Mouse (Mus musculus): ENCODE measurements at regions not wholly inside any gene's neighbourhood (a gene's known extent, or its start where the extent isn't known, plus 50 kb on each side); places are given as distances from the start of the nearest gene placed in this dataset.

- no peak for DNase-seq (ENCODE audit: extremely low read depth, insufficient read length, low spot score)
Observed at GRCm38 (mm10) chr8:92212786-92213535, 144.5 kb upstream of the Irx5 start.

- DNase-seq (ENCODE audit: extremely low read depth, insufficient read length, low spot score): no peak
Observed at GRCm38 (mm10) chr8:92209081-92209480, 148.3 kb upstream of the Irx5 start.

- DNase-seq (ENCODE audit: extremely low read depth, insufficient read length, low spot score): no peak
Observed at GRCm38 (mm10) chr8:92195635-92196034, 161.8 kb upstream of the Irx5 start.

GRCm38 (mm10) chr8:92194065-92194464 is 163.4 kb upstream of the Irx5 start:
- no peak for DNase-seq (ENCODE audit: extremely low read depth, insufficient read length, low spot score)

- DNase-seq (ENCODE audit: extremely low read depth, insufficient read length, low spot score): no peak
Observed at GRCm38 (mm10) chr8:92190261-92191025, 167.0 kb upstream of the Irx5 start.

GRCm38 (mm10) chr8:92183331-92183730 is 174.1 kb upstream of the Irx5 start:
- DNase-seq (ENCODE audit: extremely low read depth, insufficient read length, low spot score): no peak

- no peak for DNase-seq (ENCODE audit: extremely low read depth, insufficient read length, low spot score)
Observed at GRCm38 (mm10) chr8:92180651-92181050, 176.8 kb upstream of the Irx5 start.

- DNase-seq (ENCODE audit: extremely low read depth, insufficient read length, low spot score): no peak
Observed at GRCm38 (mm10) chr8:92179327-92179726, 178.1 kb upstream of the Irx5 start.

DNA sequence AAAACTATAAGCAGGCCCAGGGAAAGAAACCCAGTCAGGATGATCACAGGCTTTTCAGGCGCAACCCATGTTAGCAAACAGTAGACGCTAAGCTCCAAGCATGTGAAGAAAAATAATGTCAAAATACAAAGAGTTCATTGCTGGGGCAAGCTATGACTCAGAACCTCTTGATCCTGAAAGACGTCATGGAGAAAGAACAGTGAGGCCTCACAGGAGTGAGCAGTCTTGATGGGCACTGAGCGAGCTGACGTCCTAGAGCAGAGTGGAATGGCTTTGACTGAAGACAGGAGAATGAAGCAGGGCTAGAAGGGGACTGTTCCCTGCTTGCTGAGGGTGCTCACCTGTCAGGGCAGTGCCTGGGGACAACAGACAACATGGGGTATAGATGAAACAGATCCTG is 181.3 kb upstream of the Irx5 start:
- no peak for DNase-seq (ENCODE audit: extremely low read depth, insufficient read length, low spot score)

- peak; percentile 30 for DNase-seq (ENCODE audit: extremely low read depth, insufficient read length, low spot score)
Observed at GRCm38 (mm10) chr8:92174106-92174505, 183.3 kb upstream of the Irx5 start.

DNA sequence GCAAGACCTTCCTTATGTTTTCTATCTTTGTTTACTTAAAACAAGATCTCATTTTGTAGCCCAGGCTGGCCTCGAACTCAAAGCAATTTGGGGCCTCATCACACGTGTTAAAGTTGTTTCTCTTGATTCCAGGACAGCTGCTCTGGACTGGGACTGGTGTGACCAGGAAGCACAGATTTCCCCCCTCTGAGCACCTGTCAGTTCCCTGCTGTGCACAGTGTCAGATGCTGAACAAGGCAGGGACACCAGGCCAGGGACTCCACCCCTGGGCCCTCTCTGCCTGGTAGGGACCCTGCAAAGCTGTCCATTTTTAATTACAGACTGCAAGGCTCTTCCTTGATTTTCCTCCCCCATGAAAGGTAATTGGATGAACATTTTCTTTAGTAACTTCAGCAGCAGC is 185.8 kb upstream of the Irx5 start:
- no peak for DNase-seq (ENCODE audit: extremely low read depth, insufficient read length, low spot score)

GRCm38 (mm10) chr8:92167340-92167783 is 190.1 kb upstream of the Irx5 start:
- no peak for DNase-seq (ENCODE audit: extremely low read depth, insufficient read length, low spot score)

DNA sequence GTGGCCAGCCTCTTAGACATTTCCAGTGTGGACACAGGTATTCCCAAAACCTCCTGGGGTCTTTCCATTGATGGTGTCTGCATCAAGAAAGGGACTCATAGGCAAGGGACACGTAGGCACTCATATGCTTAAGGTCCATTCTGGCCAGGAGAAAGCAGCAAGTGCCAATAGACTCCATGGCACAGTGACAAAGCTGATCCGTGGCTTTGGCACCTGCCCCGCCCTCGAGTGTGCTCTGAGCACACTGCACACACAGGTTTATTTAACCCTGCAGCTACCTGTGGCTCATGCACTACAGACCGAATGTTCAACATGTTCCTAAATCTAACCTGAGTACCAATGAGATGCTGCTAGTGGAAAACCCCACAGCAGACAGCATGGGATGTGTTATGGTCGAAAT is 192.1 kb upstream of the Irx5 start:
- DNase-seq (ENCODE audit: extremely low read depth, insufficient read length, low spot score): no peak

GRCm38 (mm10) chr8:92164496-92164895 is 192.9 kb upstream of the Irx5 start:
- no peak for DNase-seq (ENCODE audit: extremely low read depth, insufficient read length, low spot score)

GRCm38 (mm10) chr8:92161002-92161401 is 196.4 kb upstream of the Irx5 start:
- DNase-seq (ENCODE audit: extremely low read depth, insufficient read length, low spot score): no peak

- no peak for DNase-seq (ENCODE audit: extremely low read depth, insufficient read length, low spot score)
Observed at GRCm38 (mm10) chr8:92158219-92158618, 199.2 kb upstream of the Irx5 start.

DNA sequence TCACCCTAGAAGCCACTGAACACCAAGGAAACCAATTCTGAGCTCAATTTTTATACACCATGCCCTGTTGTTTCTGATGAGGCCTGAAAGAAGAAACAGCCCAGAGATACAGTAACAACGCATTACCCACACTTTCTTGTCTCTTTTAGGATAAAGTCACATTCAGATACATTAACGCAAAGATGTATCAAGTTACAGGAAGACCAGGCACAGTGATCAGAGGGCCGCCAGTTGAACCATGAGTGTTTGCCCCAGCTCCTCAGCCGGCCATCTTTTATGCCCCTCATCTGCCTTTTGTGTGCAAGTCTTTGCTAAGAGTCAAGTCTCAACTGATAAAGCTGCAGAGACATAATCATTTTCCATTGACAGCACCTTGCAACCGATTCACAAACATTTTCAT is 204.9 kb upstream of the Irx5 start:
- DNase-seq (ENCODE audit: extremely low read depth, insufficient read length, low spot score): no peak

- DNase-seq (ENCODE audit: extremely low read depth, insufficient read length, low spot score): no peak
Observed at GRCm38 (mm10) chr8:92147672-92148071, 209.8 kb upstream of the Irx5 start.

- DNase-seq (ENCODE audit: extremely low read depth, insufficient read length, low spot score): no peak
Observed at GRCm38 (mm10) chr8:92137091-92137882, 220.1 kb upstream of the Irx5 start.

GRCm38 (mm10) chr8:92136413-92136812 is 221.0 kb upstream of the Irx5 start:
- no peak for DNase-seq (ENCODE audit: extremely low read depth, insufficient read length, low spot score)

DNA sequence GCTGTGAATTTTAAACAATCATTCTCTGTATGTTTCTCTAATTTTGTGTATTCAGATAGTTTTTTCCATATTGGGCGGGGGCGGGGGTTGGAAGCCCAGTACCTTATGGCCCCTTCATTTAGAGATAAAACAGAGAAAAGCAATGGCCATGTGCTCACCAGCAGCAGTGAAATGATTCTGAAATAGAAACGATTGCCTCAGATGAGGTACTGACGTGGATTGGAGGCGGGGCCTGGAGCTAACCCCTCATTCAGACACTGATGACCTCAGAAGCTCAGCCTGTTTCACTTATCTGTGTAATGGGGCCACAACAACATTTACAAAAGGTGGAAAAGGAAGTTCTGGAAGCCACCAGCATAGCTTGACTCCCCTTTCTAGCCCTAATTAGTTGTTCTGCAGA is 223.0 kb upstream of the Irx5 start:
- no peak for DNase-seq (ENCODE audit: extremely low read depth, insufficient read length, low spot score)
